Mouse (Mus musculus): ENCODE data around the gene Shank2. TPM values are rescaled to one million over a fixed set of nuclear protein-coding genes. Genes with fewer than 3 reads are reported as not detected.

The Shank2 gene
- total RNA-seq, 2 experiments from 2014 or later: 133 to 143 TPM

DNA sequence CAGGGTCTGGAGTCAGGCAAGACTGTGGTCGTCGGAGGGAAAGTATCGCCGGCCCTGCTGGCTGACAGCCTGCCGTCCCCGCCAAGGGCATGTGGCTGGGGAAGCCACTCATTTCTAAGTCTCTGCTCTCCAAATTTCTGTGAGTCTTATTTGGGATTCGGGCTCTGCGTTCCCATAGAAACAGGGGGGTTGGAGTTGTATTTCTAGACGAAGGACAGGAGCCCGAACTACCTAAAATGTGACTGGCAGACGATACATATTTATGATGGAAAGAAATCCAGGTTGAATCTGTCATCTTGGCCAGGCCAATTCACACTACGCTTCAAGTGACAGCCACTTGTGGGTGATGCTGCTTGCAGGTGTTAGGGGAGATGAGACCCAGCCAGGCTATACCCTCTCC lies 92.4 kb downstream of the Shank2 start:
- intact Hi-C loops (cut with DNase I): no loop called here
- no peak for DNase-seq

DNA sequence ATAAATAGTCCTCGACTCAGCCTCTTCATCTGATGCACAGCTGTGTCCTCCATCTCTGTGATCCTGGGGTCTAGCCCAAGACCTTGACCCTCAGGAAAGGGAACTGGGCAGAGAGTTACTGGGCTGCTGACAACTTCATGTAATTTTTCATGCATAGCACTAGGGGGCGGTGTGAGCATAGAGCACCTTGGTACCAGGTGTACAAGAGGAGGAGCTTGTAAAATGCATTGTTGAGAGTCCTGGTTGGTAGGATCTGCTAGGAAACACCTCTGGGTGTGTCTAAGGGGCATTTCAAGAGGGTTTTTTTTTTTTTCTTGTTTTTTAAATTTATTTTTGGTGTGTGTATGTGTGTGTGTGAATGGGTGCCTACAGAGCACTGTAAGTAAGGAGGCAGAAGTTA lies 95.6 kb downstream of the Shank2 start:
- intact Hi-C loops (cut with DNase I): no loop called here
- peak; percentile 34 for DNase-seq

DNA sequence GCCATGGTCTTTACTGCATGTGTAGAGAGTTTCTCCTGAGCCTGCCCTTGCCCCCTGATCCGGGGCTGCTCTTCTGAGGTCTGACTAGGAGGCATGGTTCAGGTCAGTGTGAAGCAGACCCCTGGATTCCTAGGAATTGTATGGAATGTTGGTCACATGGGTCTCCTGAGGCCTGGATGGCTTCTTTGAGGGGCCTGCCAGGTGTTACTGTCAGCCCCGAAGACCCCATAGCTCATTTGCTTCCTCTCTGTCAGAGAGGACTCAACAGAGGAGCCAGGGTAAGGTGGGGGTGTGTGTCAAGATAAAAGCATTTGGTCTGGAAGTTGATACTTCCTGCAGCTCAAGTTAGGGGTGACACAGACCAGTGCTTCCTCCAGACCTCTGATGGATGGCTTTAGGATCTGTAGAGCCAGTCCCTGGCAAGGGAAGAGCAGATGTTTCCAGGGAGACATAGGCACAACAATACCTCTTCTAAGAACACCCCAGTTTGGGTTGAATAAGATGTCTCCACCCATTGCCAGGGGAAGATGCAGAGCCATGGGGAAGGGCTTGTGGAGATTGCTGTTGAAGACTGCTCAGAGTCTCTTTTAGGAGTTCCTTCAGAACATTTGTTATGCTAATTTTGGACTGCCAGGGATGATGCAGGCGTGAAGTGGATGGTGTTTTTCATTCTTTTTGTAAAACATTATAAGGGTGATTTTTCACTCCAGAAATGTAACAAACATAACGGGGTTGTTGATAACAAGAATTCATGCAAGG lies 100.7 kb downstream of the Shank2 start:
- no peak for DNase-seq
- intact Hi-C loops (cut with DNase I): no loop called here

DNA sequence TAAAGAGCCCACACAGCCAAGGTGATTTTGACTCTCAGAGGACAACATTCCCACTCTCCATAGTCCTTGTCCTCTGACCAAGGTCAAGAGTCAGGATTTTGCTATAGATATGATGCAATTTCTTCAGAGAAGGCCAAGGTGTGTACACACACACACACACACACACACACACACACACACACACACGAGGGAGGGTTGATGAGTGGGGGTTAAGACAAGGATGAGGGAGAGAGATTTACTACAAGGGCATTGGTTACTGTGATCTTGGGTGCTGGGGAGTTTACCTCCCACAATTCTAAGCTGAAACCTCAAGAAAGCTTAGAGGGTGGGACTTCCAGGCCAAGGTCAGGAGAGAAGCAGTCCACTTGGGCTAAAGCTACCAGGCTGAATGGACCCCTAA lies 104.2 kb downstream of the Shank2 start:
- no peak for DNase-seq
- intact Hi-C loops (cut with DNase I): loop anchor here (5.0 kb wide), 1 partner anchor 71 kb away; no protein-coding TSS in a partner anchor

DNA sequence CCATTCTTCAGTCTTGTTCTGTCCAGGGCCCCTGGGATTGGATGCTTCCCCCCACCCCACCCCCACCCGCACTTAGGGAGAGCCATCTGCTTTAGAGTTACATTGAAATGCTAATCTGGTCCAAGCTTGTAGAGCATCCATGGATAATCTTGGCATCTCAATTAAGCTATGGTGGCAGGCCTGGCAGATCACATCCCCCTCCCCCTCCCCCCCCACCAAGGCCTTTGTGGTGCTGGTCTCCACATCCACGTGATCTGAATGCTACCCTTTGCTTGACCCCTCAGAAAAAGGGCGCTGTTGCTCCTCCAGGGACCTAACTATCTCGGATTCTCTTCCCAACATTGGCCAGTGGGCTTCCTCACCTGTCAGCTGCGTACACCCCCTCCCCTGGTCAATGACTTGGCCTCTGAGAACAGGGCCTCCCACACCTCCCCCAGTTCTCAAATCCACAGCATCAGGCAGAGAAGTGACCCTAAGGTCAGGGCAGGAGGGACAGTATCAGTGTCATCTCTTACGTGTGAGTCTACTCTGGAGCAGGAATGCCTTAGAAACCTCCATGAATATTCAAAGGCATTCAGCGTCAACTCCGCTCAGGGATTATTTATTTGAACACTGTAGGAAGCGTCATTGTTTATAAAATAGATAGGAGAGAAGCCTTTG lies 104.8 kb downstream of the Shank2 start:
- DNase-seq: peak; percentile 28
- intact Hi-C loops (cut with DNase I): loop anchor here (5.0 kb wide), 1 partner anchor 71 kb away; no protein-coding TSS in a partner anchor

DNA sequence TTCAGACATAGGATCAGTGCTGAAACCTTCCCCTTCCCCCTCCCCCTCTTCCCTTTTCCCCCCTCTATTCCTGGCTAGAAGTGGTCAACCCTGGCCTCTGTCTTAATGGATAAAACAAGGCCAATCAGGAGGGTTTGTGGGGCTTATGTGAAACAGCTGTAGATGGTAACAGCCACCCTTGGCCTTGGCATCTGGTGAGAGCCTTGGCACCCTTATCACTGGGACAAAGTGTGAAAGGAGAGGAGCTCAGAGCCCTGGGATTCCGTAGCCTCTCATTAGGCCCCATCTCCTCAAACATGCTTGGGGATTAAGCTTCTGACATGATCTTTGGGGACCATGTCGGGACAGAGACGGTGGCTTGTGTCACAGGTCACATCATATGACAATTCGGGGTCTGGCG lies 106.4 kb downstream of the Shank2 start:
- intact Hi-C loops (cut with DNase I): loop anchor here (5.0 kb wide), 1 partner anchor 69 kb away; no protein-coding TSS in a partner anchor
- no peak for DNase-seq

DNA sequence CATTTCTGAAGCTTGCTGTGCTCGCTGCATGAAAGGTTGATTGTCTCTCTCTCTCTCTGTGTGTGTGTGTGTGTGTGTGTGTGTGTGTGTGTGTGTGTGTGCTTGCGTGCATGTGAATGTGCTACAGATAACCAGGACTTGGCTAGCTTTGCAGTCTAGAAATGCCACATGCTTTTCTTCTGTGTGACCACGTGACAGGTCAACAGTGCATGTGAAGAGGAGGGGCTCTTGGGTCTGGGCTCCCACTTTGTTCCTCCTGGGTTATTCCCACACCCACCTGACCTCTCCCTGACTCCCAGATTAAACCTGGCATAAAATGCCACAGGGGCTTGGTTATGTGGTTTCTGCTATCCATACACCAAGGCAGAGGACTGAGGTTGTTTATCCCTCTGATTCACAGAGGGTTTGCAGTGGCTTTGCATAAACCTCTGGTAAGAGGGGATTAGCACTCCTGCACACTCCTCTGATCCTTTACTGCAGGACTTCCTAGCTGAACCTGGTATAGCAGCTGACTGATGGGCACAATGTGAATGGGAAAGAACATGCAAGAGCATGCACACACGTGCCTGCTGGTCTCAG lies 109.4 kb downstream of the Shank2 start:
- intact Hi-C loops (cut with DNase I): no loop called here
- DNase-seq: no peak

DNA sequence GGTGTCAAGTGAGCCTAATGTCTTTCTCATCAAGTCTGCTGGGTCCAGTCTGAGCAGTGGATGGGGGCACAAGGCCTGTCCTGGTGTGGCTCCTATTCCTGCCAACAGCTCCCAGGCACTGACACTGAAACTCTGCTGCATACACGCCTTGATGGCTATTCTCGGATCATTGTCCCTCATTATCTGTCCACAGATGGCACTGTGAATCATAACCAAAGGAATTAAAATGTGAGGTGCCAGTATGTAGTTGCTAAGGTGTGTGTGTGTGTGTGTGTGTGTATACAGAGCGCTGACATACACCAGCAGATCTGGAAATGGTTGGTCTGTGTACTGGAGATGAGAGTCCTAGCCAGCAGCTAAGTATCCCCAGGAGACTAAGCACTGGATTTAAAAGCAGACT lies 110.3 kb downstream of the Shank2 start:
- DNase-seq: no peak
- intact Hi-C loops (cut with DNase I): no loop called here

DNA sequence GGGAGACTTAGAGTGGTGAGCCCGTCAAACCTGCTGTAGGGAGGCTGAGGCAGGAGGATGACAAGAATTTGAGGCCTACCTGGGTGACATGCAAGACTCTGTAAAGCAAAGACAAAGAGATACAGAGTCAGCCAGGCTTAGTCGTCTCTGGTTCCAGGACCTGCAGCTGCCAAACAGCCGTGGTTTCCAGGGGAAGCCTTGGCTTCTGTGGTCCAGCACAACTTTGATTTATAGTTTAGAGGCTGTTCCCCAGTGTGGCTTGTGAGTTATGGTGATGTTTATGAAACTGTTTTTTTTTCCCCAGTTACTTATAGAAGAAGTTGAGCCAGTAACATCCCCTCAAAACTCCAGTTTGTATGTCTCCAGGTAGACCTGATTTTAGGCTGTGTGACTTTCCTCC lies 112.5 kb downstream of the Shank2 start:
- no peak for DNase-seq
- intact Hi-C loops (cut with DNase I): no loop called here

DNA sequence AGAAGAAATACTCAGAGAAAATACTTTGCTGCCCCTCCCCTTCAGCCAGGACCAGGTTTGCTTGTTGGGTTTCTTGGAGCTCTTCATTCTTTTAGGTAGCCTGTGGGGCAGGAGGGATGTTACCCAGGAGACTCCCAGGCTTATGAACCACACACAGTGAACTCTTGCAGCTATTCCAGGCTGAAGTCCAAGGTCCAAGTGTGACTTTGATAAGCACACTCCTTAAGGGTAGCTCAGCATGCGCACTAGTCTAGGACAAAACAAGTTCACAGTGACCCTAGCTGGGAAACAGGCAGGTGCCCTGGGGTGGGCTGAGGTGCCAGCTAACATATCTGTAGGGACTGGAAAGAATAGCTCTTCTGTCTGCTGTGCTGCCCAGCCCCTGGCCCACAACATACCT lies 117.8 kb downstream of the Shank2 start:
- no peak for DNase-seq
- intact Hi-C loops (cut with DNase I): no loop called here

DNA sequence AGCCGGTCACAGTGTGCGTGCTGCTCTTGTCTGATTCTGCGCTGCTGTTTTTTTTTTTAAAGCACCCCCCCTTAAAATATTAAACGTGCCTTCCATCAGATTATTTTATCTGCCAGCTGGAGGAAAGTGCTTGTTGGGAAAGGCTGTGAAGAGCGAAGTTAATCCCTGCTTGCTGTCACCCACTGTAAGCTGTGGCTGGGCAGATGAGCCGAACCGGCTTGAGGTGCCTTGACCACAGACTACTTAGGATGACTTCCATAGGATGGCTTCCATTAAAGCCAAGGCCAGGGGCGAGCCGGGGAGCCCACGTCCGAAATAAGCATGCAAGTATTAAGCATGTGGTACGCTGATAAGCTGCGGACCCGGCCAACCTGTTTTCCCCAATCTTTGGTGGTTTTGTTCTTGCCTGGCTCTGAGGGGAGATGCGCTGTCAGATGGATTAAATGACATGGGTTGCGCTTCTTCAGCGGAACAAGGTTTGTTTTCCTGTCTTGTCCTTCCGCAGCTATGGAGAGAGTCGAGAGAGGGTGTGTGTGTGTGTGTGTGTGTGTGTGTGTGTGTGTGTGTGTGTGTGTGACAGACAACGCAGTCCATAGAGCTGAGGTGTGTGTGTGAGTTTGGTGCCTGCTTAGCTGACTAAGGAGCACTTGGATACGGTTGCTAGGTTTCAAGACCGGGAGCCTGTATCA lies 131.1 kb downstream of the Shank2 start:
- DNase-seq: no peak
- intact Hi-C loops (cut with DNase I): no loop called here

DNA sequence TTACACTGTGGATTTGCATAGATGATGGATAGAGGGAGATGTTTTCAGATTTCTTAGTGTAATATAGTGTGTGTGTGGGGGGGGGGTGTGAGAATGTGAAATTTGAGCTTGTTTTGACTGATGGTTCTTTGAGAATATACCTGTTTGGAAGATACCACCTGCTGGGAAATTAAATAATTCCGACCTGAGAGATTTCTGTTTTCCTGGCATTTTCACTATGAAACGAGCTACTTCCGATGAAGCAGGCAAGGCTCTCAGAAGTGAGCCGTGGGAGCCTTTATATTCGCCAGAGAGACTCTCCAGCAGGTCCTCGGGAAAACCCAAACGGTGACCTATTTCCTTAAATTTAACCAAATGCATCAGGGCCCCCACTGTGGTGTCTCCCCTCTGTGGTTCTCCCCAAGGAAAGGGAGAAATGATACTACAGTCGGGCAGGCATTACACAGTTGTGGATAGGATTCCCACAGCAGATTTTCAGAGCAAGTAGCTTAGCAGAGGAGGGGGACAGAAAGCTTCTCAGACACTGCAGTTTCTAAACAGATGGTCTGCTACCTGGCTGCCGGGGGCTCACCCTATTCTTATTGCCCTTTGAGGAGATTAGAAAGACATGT lies 131.8 kb downstream of the Shank2 start:
- DNase-seq: no peak
- intact Hi-C loops (cut with DNase I): no loop called here

DNA sequence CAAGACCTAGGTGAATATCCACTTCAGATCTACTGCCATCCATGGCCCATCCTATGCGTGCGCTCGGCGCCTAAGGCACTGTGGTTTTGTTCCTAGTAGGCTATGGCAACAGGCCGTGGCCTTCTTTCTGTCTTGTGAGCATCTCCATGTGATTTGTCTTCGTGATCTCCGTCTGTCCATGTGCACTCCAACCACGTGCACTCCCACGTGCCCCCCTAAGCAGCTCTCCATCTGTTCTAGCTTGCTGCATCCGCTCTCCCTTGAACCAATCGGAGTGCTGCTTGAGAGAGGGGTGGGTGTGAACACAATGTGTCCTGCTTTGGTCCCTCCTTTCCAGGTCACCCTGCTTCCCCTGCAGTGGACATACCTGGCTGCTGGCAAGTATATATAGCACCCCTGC lies 133.0 kb downstream of the Shank2 start:
- DNase-seq: no peak
- intact Hi-C loops (cut with DNase I): no loop called here

DNA sequence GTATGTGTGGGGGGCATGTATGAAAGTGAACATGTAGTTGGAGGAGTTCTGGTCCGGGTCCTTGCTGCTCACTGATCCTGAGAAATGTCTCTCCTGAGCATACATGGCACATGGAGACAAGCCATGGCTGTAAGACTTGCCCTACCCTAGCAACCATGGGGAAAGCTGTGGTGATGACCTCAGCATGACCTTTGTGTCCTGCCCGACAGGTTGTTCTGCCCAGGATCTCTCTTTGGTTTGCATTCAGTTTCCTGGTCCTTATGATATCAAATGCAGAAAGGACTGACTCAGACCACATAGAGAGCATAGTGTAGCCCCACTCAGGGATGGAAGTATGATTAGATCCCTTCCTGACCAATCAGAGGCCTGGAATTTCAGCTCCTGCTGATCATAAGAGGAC lies 136.1 kb downstream of the Shank2 start:
- no peak for DNase-seq
- intact Hi-C loops (cut with DNase I): no loop called here

DNA sequence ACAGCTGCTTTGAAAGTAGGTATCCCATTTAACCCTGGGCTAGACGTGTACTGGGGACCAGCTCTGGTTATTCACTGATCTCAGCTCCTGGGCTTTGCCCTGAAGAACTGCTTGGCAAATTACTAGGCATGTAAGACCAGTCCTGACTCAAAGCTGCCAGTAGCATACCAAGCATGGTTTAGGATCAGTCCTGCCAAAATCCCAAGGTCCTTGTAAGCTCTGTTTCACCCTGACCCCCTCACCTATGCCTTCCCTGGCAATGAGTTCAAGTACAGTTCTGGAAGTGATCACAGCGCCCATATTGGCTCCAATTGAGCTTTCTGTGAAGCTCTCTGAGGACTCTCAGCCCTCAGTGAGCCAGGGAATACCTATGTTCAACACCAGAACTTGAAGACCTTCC lies 136.7 kb downstream of the Shank2 start:
- intact Hi-C loops (cut with DNase I): no loop called here
- no peak for DNase-seq

DNA sequence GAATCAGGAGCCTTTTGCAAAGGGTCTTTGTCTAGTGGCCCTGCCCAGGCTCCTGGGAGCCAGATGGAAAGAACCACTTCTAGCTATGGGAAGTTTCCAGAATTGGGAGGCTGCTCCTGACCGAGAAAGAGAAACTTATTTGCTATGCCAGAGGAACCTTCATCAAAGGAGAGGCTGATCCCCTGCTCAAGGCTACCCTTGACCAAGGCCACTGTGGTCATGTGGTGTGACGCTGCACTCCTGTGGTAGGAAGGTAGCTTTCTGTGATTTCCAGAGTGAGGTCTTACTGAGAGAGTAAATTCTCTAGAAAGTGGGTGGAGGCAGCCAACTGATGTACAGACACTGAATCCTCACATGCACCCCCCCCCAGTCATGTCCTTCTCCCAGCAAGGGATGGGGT lies 138.0 kb downstream of the Shank2 start:
- DNase-seq: no peak

DNA sequence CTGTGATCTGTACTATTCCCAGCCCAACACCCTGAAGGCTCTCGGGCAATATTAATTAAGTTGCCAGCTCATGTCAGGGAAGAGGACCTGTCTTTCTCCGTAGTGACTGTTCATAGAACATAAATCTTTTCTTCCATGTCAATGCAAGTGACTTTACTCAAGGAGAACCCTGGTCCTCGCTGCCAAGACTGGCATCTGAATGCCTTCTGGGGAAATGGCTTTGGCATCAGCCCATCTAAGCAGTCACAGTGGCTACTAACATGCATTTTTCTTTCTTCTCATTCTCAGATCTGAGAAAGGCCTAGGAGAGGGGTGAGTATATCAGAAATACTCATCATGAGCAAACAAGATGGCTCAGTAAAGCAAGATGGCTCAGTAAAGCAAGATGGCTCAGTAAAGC lies 138.7 kb downstream of the Shank2 start:
- peak; percentile 62 for DNase-seq
- intact Hi-C loops (cut with DNase I): no loop called here

More for the DNA sequence above, 138.0 kb downstream of the Shank2 start:
- intact Hi-C loops (cut with DNase I): no loop called here

DNA sequence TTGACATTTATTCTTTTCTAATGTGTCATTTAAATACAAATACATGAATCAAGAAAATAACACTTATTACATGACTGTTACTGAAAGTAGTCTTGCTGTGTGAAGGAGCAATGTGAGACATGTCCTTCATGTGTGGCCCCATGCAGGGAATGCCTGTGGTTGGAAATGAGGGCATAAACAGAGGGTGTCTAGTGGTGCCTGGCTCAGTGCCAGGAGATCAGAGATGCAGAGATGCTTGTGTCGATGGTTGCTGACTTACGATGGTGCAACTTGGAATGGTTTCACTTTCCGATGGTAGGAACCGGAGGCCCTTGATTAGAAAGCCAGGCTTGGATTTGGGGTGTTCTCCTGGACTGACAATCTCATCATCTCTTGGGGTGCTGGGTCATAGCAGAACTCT lies 140.3 kb downstream of the Shank2 start:
- intact Hi-C loops (cut with DNase I): no loop called here
- peak; percentile 41 for DNase-seq

DNA sequence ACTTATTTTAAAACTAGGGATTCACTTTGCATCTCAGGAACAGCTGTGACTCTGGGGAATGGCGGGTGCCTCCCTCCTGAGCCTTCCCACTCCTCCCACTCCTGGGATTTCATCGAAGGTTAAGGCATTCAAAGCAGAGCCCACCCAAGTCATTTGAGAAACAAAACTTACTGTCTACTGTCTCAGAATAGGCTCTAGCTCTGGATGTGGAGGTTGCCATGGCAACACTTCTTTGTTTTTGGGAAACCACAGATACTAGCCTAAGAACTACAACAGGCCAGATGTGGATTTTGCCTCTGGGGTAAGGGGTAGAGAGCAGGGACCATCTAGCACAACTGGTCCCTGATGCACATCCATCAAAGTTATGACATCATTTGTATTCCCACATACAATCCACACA lies 142.2 kb downstream of the Shank2 start:
- intact Hi-C loops (cut with DNase I): no loop called here
- no peak for DNase-seq

DNA sequence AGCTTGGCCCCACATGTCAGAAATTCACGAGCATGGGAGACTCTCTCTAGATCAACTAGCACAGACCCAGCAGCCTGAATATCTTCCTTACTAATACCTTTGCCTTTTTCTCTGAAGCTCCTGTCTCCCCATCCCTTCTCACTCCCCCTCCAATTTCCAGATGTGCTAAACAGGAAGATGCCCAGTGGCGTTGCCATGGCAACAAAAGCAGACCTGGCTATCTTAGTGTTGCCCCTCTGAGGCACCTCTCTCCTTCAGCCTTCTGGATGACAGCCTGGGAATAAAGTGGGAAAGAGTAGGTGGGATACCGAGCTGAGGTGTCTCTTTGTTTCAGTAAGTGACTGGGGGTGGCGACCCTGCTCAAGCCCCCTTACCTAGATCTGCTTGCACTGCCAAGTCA lies 146.4 kb downstream of the Shank2 start:
- DNase-seq: no peak
- intact Hi-C loops (cut with DNase I): no loop called here

DNA sequence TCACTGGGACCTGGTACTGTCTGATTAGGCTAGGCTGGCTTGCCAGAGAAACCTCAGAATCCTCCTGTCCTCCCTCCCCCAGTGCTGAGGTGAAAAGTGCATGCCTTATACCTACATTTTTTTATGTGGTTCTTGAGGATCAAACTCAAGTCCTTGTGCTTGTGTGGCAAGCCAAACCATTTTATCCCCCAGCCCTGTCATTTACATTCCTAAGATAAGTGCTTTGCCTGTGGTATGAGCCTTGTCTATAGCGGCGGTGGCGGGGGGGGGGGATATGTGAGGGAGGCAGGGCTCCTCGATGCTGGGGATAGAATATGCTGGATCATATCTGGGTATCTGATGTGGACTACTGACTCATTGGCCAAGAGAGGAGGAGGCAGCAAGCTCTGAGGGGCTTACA lies 151.4 kb downstream of the Shank2 start:
- intact Hi-C loops (cut with DNase I): no loop called here
- DNase-seq: no peak
